Mouse (Mus musculus) cerebellum, adult 2 months (tissue): Measurements from ENCODE around the gene Fn3k. TPM values are rescaled to one million over a fixed set of nuclear protein-coding genes. Genes with fewer than 3 reads are reported as not detected.

Experiments used
- DNase-seq, 2 experiments: peaks; one replicate each; pipeline ENCODE4 v3.0.0; 2021
- H3K27ac ChIP-seq: fragments of 200-500 bp; 2 replicates; pipeline ENCODE4 v1.5.1; 2012; ENCODE audit warnings: low read length, control low read depth, inconsistent platforms; ENCODE audit not compliant: insufficient read depth
- H3K27me3 ChIP-seq: fragments of 200-500 bp; 2 replicates; pipeline ENCODE4 v1.6.1; 2012; ENCODE audit warnings: inconsistent platforms, mild to moderate bottlenecking, low read length, moderate library complexity; ENCODE audit not compliant: control insufficient read depth, insufficient read depth
- H3K4me1 ChIP-seq: fragments of 200-500 bp; 2 replicates; pipeline ENCODE4 v1.6.1; 2011; ENCODE audit warnings: low read length; ENCODE audit not compliant: control insufficient read depth, insufficient read depth
- H3K4me3 ChIP-seq: fragments of 200-500 bp; replicated peaks from 2 replicates; pipeline ENCODE3; 2011; ENCODE audit warnings: mild to moderate bottlenecking, low read depth, low read length, control low read depth; ENCODE audit not compliant: insufficient read depth
- CTCF ChIP-seq: fragments of 200-500 bp; IDR thresholded peaks from 2 replicates; pipeline ENCODE4 v1.5.1; 2011; ENCODE audit warnings: low read depth, mild to moderate bottlenecking, control low read depth, low read length, moderate library complexity, borderline replicate concordance; ENCODE audit not compliant: insufficient read depth
- POLR2A ChIP-seq: fragments of 200-500 bp; IDR thresholded peaks from 2 replicates; pipeline ENCODE4 v1.6.1; 2011; ENCODE audit warnings: low read length, control low read depth, borderline replicate concordance; ENCODE audit not compliant: insufficient read depth
- WGBS: fragments of 180-500 bp; shearing (Covaris S2); methylation state at CpG from one replicate; pipeline ENCODE4 v1.1.7; 2018; 5-methylcytosine and 5-hydroxymethylcytosine counted together
- polyA plus RNA-seq: library from polyadenylated mRNA; depleted of rRNA; stranded (reverse); fragments of >200 nt; gene quantifications from 2 replicates; pipeline ENCODE4 v1.2.3, GENCODE M21; 2012; rRNA removed

Fn3k gene
- polyA plus RNA-seq, 1 experiment = 59.5 TPM

GRCm38 (mm10) chr11:121467408-121467807 is 32.7 kb downstream of the Fn3k start:
- 94% methylated on average over 6 of the region's 6 CpGs for WGBS
- TF ChIP-seq POLR2A (no peak), CTCF (no peak)
- H3K27me3 ChIP-seq = no peaks in the 10 kb centered on the region
- H3K27ac ChIP-seq = no peak overlapping the region
- H3K4me1 ChIP-seq = no peaks in the 10 kb centered on the region
- no peak for DNase-seq
- H3K4me3 ChIP-seq = no peak overlapping the region

- Histone ChIP-seq H3K4me3 (no peak overlapping the region), H3K27me3 (no peaks in the 10 kb centered on the region), H3K27ac (no peak overlapping the region), H3K4me1 (no peaks in the 10 kb centered on the region)
- TF ChIP-seq CTCF (no peak), POLR2A (no peak)
- no peak for DNase-seq
- 84% methylated on average over 3 of the region's 3 CpGs for WGBS
Measured at GRCm38 (mm10) chr11:121474831-121475230, 40.1 kb downstream of the Fn3k start.

- Histone ChIP-seq H3K4me3 (no peak overlapping the region), H3K27ac (no peak overlapping the region), H3K27me3 (no peaks in the 10 kb centered on the region), H3K4me1 (no peaks in the 10 kb centered on the region)
- peak; percentile 62 to 73 for DNase-seq
- no peak for TF ChIP-seq POLR2A
- TF ChIP-seq CTCF = peak; percentile 84
- WGBS = 22% methylated on average over 9 of the region's 9 CpGs
Measured at GRCm38 (mm10) chr11:121475699-121476415, 41.1 kb downstream of the Fn3k start.

- WGBS = 86% methylated on average over 15 of the region's 15 CpGs
- DNase-seq = no peak
- TF ChIP-seq CTCF (no peak), POLR2A (no peak)
- Histone ChIP-seq H3K4me3 (no peak overlapping the region), H3K27ac (no peak overlapping the region), H3K27me3 (no peaks in the 10 kb centered on the region), H3K4me1 (no peaks in the 10 kb centered on the region)
Measured at GRCm38 (mm10) chr11:121479476-121480203, 44.9 kb downstream of the Fn3k start.

GRCm38 (mm10) chr11:121481129-121481528 is 46.4 kb downstream of the Fn3k start:
- no peak overlapping the region for H3K4me3 ChIP-seq
- H3K27ac ChIP-seq = no peak overlapping the region
- TF ChIP-seq CTCF (no peak), POLR2A (no peak)
- no peaks in the 10 kb centered on the region for H3K27me3 ChIP-seq
- 82% methylated on average over 2 of the region's 2 CpGs for WGBS
- no peaks in the 10 kb centered on the region for H3K4me1 ChIP-seq
- no peak for DNase-seq

DNA sequence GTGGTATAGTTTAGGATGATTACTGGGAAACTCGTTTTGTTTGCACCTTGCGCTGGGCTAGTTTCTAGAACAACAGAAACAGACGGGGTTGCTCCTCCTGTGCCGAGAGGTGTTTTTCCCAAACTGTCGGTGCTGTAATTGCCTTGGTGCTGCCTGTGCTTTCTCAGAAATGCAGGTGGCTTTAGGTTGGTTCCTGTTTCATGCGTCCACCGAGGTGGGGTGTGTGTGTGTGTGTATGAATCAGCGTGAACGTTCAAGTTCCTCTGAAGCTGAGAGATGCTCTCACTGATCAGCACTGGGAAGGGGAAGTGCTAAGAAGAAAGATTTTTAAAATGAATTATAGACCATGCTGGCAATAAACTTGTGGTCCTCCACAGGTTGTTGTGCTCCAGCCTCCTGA is 51.2 kb downstream of the Fn3k start:
- no peak for TF ChIP-seq CTCF
- no peak for TF ChIP-seq POLR2A
- Histone ChIP-seq H3K4me3 (no peak overlapping the region), H3K4me1 (no peaks in the 10 kb centered on the region), H3K27me3 (no peaks in the 10 kb centered on the region), H3K27ac (no peak overlapping the region)
- WGBS = 89% methylated on average over 9 of the region's 9 CpGs
- no peak for DNase-seq

DNA sequence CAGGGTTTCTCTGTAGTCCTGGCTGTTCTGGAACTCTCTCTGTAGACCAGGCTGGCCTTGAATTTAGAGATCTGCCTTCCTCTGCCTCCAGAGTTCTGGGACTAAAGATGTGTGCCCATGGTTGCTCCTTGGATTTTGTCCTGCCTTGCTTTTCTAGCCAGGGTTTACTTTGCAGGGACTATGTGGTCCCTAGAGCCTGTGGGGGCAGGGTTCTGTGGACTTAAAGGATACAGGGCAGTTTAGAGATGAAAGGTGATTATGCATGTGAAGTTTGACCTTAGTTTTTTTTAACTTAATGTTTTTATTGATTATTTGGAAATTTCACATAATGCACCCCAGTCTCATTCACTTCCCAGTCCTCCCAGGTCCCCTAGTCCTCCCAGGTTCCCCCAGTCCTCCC is 55.9 kb downstream of the Fn3k start:
- Histone ChIP-seq H3K27me3 (no peaks in the 10 kb centered on the region), H3K4me1 (no peaks in the 10 kb centered on the region), H3K27ac (no peak overlapping the region), H3K4me3 (no peak overlapping the region)
- no peak for DNase-seq
- no peak for TF ChIP-seq CTCF
- no peak for TF ChIP-seq POLR2A

Other genes starting within 250 kb of the Fn3k start
- 54.1 and 61.0 TPM in 2 replicates for gene Hexdc, start 230.5 kb upstream of the Fn3k start, polyA plus RNA-seq
- 11.4 and 12.0 TPM in 2 replicates for gene Ogfod3, start 230.2 kb upstream of the Fn3k start, polyA plus RNA-seq
- 36.2 and 37.4 TPM in 2 replicates for gene Cybc1, start 205.6 kb upstream of the Fn3k start, polyA plus RNA-seq
- 60.4 and 68.9 TPM in 2 replicates for gene Narf, start 197.7 kb upstream of the Fn3k start, polyA plus RNA-seq
- gene Foxk2, start 174.9 kb upstream of the Fn3k start, polyA plus RNA-seq = 44.7 and 47.1 TPM in 2 replicates
- gene Wdr45b, start 80.5 kb upstream of the Fn3k start, polyA plus RNA-seq = 65.4 and 66.3 TPM in 2 replicates
- gene Rab40b, start 46.7 kb upstream of the Fn3k start, polyA plus RNA-seq = 3.3 and 3.8 TPM in 2 replicates
- gene Fn3krp, start 13.5 kb upstream of the Fn3k start, polyA plus RNA-seq = 37.7 and 38.0 TPM in 2 replicates
- 76.8 and 77.5 TPM in 2 replicates for gene Tbcd, start 17.0 kb downstream of the Fn3k start, polyA plus RNA-seq
- gene Zfp750, start 84.4 kb downstream of the Fn3k start, polyA plus RNA-seq = 0.98 and 1.00 TPM in 2 replicates
- 5.4 and 5.5 TPM in 2 replicates for gene B3gntl1, start 238.2 kb downstream of the Fn3k start, polyA plus RNA-seq